Mouse (Mus musculus) G1E (cell line): ENCODE measurements around the gene Cpt2. TPM values are rescaled to one million over a fixed set of nuclear protein-coding genes. Genes with fewer than 3 reads are reported as not detected.

Experiments
- ATAC-seq: 2 replicates; pipeline ENCODE4 v1.8.0; 2016; ENCODE audit warnings: mild to moderate bottlenecking; ENCODE audit not compliant: insufficient number of reproducible peaks, poor library complexity, low FRiP score, severe bottlenecking; ENCODE audit errors: extremely low read depth
- DNase-seq: peaks from one replicate; pipeline ENCODE4 v3.0.0; 2012; ENCODE audit warnings: low spot score
- H3K27me3 ChIP-seq: 2 replicates; pipeline ENCODE4 v1.6.1; 2012; ENCODE audit warnings: mild to moderate bottlenecking, low read length, inconsistent platforms; ENCODE audit not compliant: insufficient read depth
- H3K36me3 ChIP-seq: replicated peaks from 2 replicates; pipeline ENCODE3; 2012; ENCODE audit warnings: mild to moderate bottlenecking, inconsistent platforms
- H3K4me1 ChIP-seq: 2 replicates; pipeline ENCODE4 v1.6.1; 2012; ENCODE audit warnings: low read depth, low read length, inconsistent platforms, mixed read lengths; ENCODE audit not compliant: insufficient read depth
- H3K4me3 ChIP-seq: 2 replicates; pipeline ENCODE4 v1.5.1; 2012; ENCODE audit warnings: low read depth, mild to moderate bottlenecking, inconsistent platforms, low read length, moderate library complexity, mixed read lengths
- H3K9me3 ChIP-seq: replicated peaks from 2 replicates; pipeline ENCODE4 v1.6.1; 2012; ENCODE audit warnings: inconsistent platforms
- CTCF ChIP-seq: IDR thresholded peaks from 2 replicates; pipeline ENCODE4 v1.5.1; 2012; ENCODE audit warnings: low read depth, low read length, inconsistent platforms, mixed read lengths
- GATA1 ChIP-seq: IDR thresholded peaks from 2 replicates; pipeline ENCODE4 v1.6.1; 2012; ENCODE audit warnings: borderline replicate concordance, low read length, inconsistent platforms, mixed read lengths
- GATA2 ChIP-seq: IDR thresholded peaks from 2 replicates; pipeline ENCODE4 v1.6.1; 2012; ENCODE audit warnings: low read depth, low read length, inconsistent platforms, borderline replicate concordance
- POLR2AphosphoS5 ChIP-seq: IDR thresholded peaks from 2 replicates; pipeline ENCODE4 v1.6.1; 2012; ENCODE audit warnings: low read depth, low read length, inconsistent platforms; ENCODE audit not compliant: insufficient replicate concordance
- TAL1 ChIP-seq: conservative IDR thresholded peaks from 2 replicates; pipeline ENCODE4 v1.6.1; 2012; ENCODE audit warnings: low read depth, low read length, inconsistent platforms, mixed read lengths
- polyA plus RNA-seq: library from polyadenylated mRNA; stranded (reverse); fragments of >175 nt; gene quantifications from 2 replicates; pipeline ENCODE4 v1.2.3, GENCODE M21; 2012
- total RNA-seq, 2 experiments: library from RNA; stranded (forward) in 1 of 2; stranded (reverse) in 1 of 2; fragments of 200-1000 nt in 1 of 2; fragments of >200 nt in 1 of 2; fragmentation: Nextera tagmentation in 1 of 2; gene quantifications; 2 replicates each; pipeline ENCODE4 v1.2.3; 2014 to 2017

Cpt2 gene
- total and polyA plus RNA-seq, 3 experiments, result 31.8 to 75.4 (median 33.5) TPM

- Histone ChIP-seq H3K27me3 (peaks cover 20% of the 10 kb centered on the region), H3K4me1 (peaks cover 17% of the 10 kb centered on the region), H3K4me3 (no peak overlapping the region), H3K36me3 (no peaks in the 10 kb centered on the region), H3K9me3 (no peaks in the 10 kb centered on the region)
- TF ChIP-seq TAL1 (no peak), POLR2AphosphoS5 (no peak), CTCF (no peak), GATA2 (no peak), GATA1 (no peak)
- ATAC-seq (no peak), DNase-seq (no peak)
Observed at GRCm38 (mm10) chr4:107928269-107928668, 4.9 kb upstream of the Cpt2 start.

DNA sequence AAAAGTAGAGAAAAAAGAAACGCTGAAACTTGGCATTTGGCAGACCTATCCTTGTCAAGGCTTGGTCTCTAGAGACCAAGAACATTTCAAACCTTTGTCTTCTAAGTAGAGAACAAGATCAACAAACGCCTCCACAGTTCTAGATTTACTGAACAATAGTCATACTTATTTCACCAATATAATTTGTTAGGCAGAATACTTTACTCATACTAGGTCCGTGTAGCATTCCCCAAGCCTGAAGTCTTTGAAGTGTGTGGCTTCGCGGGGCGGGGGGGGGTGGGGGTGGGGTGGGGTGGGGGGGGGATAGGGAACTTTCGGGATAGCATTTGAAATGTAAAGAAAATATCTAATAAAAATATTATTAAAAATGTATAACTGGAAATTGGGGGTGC is 389 bp upstream of the Cpt2 start:
- ATAC-seq, result no peak
- DNase-seq, result no peak
- no peaks in the 10 kb centered on the region for H3K9me3 ChIP-seq
- H3K4me1 ChIP-seq, result peaks cover 33% of the 10 kb centered on the region
- H3K4me3 ChIP-seq, result peak overlapping the region; percentile 93; the same call in 1 of the 2 replicates
- peaks cover 6% of the 10 kb centered on the region; the same call in 1 of the 2 replicates for H3K27me3 ChIP-seq
- peaks cover 20% of the 10 kb centered on the region for H3K36me3 ChIP-seq
- TF ChIP-seq TAL1 (no peak), CTCF (no peak)

GRCm38 (mm10) chr4:107921952-107922351 is 1.5 kb downstream of the Cpt2 start:
- TF ChIP-seq TAL1, result no peak
- TF ChIP-seq POLR2AphosphoS5, result no peak
- TF ChIP-seq GATA2, result no peak
- Histone ChIP-seq H3K27me3 (0 out of 2 replicates have a peak, but pooled peaks cover 3% of the 10 kb centered on the region), H3K4me3 (peak overlapping the region; percentile 3; the same call in 1 of the 2 replicates), H3K4me1 (peaks cover 24% of the 10 kb centered on the region), H3K36me3 (peaks cover 28% of the 10 kb centered on the region), H3K9me3 (no peaks in the 10 kb centered on the region)
- ATAC-seq (no peak), DNase-seq (no peak)

- DNase-seq, result no peak
- no peak overlapping the region for H3K4me3 ChIP-seq
Observed at GRCm38 (mm10) chr4:107921152-107921695, 2.2 kb downstream of the Cpt2 start.

DNA sequence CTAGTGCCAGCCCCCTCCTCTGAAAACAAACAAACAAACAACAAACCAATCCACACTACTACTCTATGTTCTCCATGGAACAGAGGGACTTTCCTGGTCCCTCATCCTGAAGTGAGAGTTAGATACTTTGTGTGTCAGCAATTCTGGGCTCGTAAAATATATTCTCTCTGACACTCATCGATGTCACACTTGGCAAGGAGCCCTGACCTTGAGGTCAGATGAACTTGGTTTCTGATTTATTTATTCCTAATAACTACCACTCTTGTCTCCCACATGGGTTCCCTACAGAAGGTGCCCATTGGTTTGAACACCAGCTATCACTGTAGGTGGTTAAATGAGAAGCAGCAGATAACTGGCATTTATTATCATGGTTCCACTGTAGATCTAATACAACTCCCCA is 3.1 kb downstream of the Cpt2 start:
- Histone ChIP-seq H3K4me1 (peaks cover 24% of the 10 kb centered on the region), H3K36me3 (peaks cover 28% of the 10 kb centered on the region), H3K9me3 (no peaks in the 10 kb centered on the region), H3K4me3 (no peak overlapping the region), H3K27me3 (no peaks in the 10 kb centered on the region)
- ATAC-seq (no peak), DNase-seq (no peak)
- TF ChIP-seq CTCF (no peak), POLR2AphosphoS5 (no peak), GATA1 (no peak), GATA2 (no peak), TAL1 (no peak)

More at GRCm38 (mm10) chr4:107921152-107921695, 2.2 kb downstream of the Cpt2 start:
- Histone ChIP-seq H3K36me3 (peaks cover 28% of the 10 kb centered on the region), H3K27me3 (0 out of 2 replicates have a peak, but pooled peaks cover 3% of the 10 kb centered on the region), H3K9me3 (no peaks in the 10 kb centered on the region), H3K4me1 (peaks cover 24% of the 10 kb centered on the region)
- TF ChIP-seq GATA1 (no peak), GATA2 (no peak), TAL1 (no peak), POLR2AphosphoS5 (no peak), CTCF (no peak)
- no peak for ATAC-seq

DNA sequence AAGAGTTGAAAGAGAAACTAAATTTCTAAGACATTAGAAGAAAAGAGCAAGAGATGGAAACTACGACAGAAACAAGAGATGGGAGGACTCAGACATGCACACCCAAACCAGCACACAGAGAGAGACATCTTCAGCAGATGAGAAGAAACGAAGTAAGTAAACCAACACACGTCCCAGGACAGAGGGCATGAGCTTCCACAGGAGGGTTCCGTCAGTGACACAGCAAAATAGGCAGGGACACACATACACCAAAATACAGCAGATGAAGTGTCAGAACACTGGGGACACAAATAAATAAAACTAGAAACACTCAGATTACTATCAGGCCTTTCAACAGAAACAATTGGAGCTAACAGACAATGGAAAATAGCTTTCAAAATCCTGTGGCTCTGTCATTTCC is 13.4 kb downstream of the Cpt2 start:
- no peak for TF ChIP-seq POLR2AphosphoS5
- peaks cover 83% of the 10 kb centered on the region for H3K36me3 ChIP-seq
- DNase-seq, result no peak
- H3K9me3 ChIP-seq, result no peaks in the 10 kb centered on the region
- H3K27me3 ChIP-seq, result no peaks in the 10 kb centered on the region
- H3K4me1 ChIP-seq, result no peaks in the 10 kb centered on the region
- ATAC-seq, result no peak
- H3K4me3 ChIP-seq, result no peak overlapping the region

DNA sequence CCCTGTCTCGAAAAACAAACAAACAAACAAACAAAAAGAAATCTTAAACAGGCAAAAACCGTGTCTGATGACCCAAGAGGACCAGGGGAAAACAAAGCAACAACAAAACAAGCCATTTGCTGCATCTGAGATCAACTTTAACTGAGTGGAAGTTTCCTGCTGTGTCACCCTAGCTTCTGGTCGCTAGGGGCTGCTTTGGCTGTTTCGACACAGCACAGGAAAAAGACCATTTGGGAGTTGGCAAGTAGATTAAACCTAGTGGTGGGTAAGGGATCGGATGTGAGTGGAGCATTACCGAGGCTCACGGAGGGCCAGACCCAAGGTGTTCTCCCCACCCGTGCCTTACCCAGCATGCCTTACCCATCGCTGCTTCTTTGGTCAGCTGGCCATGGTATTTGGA is 16.8 kb downstream of the Cpt2 start:
- ATAC-seq (no peak), DNase-seq (no peak)
- Histone ChIP-seq H3K9me3 (no peaks in the 10 kb centered on the region), H3K4me1 (no peaks in the 10 kb centered on the region; the same call in 1 of the 2 replicates), H3K36me3 (peaks cover 81% of the 10 kb centered on the region), H3K27me3 (no peaks in the 10 kb centered on the region), H3K4me3 (no peak overlapping the region)
- TF ChIP-seq GATA2 (no peak), CTCF (no peak), GATA1 (no peak), POLR2AphosphoS5 (no peak), TAL1 (no peak)
